Mouse (Mus musculus) kidney, adult 18-20 months (tissue): ENCODE results near the gene Tcf3.

Experiments
- DNase-seq: peaks from one replicate; pipeline ENCODE4 v3.0.0; 2021

The Tcf3 gene

DNA sequence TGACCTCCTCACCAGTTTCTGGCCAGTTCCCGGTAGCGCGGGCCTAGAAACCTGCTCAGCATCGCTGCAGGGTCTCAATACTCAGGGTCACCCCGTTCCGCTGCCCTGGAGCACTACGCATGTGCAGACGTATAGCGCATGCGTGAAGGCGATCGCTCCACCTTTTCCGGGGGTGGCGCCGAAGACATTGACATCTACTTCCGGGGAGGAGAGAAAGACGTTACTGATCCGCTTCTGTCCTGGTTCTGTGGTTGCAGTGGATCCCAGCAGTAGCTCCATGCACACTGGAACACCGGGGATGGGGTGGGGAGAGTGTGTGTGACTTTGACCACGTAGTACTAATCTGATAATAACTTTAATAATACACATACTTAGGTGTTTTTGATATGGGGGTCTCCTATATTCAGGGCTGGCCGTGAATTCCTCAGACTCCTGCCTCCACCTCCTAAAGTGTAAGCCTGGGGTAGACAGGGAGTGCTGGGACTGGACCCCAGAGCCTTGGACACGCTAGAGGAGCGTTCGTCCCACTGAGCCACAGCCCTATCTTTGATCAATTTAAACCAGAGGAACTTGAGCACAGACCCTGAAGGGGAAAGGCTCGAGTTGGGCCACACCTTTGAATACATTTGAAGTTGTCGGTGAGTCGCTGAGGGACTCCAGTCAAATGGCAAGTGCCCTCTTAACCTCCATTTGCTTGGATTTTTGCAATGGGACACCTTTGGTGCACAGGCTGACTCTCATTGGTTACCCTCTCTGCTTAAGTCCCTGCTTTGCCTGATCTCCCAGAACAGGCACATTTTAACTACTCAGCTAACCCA, 26.6 kb downstream of the Tcf3 start, which contains the start of gene Uqcr11:
Gene Uqcr11, minus strand, starts transcription at position 147 of the 818 bp plus-strand sequence.
- DNase-seq, result peak; percentile 93

DNA sequence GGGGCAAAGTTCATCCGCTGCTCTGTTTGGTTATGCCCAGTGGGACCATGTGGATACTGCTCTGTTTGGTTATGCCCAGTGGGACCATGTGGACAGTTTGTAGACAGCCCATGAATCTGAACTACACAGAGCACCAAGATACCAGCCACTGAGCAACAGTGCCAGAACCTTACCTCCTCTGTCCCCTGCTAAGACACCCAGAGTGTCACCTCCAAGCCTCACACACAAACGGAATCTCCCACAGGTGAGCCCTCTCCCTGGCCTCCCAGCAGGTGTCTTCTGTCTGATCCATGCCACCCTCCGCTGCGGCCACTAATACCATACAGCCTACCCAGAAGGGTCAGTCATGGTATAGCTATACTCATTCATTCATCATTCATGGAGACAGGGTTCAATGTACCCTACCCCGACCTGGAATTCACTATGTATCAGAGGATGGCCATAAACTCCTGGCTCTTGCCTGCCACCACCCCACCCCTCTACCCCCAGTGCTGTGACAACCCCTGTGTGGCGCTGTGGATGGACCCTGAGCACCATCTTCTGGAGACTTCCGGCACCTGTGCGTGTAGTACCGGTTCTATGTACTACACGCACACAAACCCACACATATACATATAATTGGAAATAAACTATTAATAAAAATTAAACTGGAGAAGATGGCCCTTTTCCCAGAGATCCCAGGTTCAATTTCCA, 27.8 kb downstream of the Tcf3 start:
- DNase-seq, result no peak

DNA sequence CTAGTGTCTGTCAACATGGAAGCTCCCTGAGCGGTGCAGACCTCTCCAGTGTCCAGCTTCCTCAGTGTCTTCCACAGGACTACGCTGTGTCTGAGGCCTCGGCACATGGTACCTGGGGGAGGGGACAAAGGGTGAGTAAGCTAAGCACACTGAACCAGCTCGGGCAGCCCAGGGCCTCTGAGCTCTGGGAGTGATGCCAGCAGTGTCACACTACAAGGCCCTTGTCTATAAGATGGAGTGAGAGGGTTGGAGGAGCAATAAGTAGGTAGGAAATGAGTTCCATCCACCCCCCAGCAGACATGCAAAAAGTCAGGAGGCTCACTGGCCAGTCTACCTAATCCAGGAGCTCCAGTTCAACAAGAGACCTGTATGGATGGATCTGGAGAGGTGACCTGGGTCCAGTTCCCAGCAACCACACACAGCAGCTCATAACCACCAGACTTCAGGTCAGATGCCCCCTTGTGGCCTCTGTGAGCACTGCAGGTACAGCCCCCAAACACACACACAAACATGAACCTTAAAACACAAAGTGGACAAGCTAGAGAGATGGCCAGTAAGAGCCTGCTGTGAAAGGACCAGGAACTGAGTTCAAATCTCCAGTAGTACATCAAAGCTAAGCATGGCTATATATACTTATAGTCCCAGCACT, 30.3 kb downstream of the Tcf3 start:
- DNase-seq, result no peak

DNA sequence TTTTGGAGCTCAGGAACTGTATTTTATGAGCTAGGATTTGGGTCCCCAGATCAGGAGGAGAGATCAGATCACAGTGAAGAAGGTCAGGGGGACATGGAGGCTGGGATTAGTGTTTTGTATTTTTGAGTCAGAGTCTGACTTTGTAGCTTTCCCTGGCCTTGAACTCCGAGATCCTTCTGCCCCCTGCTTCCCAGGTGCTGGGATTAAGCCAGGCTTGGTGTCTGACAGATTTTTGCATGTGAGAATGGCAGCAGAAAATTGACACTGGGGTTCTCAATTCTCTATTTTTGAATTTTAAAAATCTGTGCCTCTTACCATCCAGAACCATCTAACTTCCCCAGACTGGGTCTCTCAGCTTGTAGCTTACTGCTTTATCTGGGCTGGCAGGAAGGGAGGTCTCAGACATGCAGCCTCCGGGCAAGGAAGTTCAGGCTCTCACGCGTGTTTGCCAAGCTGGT, 32.7 kb downstream of the Tcf3 start:
- DNase-seq, result no peak

DNA sequence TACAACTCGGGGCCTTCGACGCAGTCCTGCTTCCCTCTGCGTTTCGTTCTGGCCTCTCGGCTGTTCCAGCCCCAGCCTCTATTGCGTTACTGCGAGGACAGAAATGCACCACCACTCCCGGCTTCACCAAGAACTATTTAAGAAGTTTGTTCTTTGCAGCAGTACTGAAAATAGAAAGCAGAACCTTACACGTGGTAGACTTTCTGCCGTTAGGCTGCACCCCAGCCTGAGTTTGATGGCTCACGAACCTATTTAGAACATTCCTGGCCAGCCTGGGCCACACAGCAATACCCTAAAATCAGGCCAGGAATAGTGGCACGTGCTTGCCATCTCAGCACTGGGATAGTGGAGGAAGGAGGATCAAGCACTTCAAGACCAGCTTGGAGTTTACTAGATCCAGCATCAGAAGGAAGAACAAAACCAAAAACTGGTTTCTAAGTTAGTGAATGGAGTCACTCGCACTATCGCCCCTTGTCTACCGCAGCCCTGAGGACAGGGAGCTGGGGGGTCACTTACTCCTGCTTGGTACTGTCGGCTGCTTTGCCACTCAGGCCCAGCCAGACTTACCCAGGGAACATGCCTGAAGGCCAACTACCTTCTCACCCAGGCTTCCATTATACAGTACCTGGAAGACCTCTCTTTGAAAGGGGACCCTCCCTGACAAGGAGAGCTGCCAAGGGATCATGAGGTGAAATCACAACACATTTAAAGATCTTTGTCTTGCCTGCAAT, 33.3 kb downstream of the Tcf3 start:
- no peak for DNase-seq

DNA sequence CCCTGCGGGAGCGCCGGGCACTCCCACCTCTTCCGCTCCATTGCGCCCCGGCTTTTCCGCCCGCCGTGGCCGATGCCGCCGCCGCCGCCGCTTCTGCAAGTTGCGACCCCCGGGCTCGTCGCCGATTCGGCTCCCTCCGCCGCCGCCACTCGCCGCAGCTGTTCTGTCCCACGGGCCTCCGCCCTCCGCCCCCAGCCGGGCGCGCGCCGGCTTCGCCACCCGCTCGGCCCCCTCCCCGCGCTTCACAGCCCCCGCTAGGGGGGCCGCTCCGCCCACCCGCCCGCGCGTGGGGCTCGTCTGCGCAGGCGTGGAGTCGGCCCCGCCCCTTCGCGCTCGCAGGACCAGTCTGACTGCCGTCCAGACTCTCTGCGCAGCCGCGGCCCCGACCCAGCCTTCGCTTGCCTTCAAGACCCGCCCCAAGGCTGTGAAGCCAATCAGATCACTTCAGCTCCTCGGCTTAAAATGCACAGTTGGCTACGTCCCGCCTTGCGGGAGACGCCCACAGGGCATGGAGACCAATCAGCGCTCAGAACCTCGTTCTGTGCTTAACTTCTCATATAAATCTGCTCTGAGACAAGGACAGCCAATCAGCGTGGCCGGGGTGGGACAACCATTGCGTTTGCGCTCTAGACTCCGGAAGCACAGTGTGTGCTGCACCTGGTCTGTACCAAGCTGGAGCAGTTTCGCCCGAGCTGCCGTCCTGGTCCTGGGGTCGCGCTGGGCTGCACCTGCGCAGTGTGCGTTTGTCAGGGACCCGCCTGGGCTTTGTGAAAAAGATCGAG, 34.1 kb downstream of the Tcf3 start, which contains the start of gene Mbd3:
Gene Mbd3, minus strand, starts transcription at position 360 of the 782 bp plus-strand sequence.
- DNase-seq, result peak; percentile 99

DNA sequence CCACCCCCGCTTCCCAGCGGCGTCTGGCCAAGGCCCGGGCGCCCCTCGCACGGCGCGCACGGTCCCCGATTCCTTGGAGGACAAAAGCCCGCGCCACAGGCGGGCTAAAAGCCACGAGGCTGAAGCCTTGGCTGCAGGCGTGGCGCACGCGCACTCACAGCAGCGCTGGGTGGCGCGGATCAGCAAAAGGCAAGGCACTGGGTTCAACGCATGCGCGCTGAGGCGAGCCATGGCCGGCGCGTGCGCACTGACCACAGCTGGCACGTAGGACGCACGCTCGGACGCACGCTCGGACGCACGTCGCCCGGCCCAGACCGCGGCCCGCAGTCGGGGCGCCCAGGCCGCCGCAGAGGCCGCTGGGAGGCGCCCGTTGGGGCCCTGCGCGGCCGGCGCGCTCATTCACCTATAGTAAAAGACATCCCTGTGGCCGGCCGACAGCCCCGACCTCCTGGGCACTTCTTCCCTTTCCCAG, 34.7 kb downstream of the Tcf3 start:
- DNase-seq, result peak; percentile 97

DNA sequence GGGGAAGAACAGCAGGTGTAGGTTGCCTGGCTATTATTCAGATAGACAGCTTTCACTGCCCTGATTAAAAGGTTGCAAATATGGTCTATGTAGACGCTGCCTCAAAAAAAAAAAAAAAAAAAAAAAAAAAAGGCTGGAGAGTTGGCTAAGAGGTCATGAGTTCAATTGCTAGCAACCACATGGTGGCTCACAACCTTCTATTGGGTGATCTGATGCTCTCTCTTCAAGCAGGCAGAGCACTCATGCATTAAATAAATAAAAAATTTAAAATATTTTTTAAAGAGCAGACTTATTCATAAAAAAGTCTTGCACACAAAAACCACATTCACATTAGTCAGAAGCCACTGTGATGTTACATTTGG, 35.3 kb downstream of the Tcf3 start:
- no peak for DNase-seq

DNA sequence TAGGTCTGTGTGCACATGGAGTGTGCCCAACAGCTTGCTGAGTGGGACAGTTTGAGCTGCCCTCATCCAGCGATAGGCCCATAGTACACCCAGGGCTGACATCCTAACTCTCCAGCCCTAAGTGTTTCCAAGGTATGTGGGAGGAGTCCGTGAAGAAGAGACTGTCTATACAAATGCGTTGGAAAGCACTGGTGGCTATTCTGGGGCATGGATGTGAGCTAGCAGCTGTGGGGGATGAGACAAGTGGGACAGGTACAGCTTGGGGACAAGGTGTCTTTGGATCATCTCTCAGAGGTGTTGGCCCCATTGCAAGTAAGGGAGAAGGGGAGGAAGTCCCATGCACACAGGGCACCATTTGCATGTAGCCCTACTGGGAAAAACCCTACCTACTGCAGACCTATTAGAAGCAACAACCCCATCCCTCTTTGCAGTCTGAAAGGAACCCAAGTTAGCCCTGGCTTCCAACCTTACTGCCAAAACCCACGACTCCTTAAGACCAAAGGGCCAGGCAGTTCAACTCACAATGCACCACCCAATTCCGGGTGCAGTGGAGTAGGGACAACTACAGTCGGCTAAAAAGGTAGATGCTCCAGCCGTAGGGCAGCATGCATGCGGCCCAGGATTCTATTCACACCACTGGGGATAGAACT, 35.8 kb downstream of the Tcf3 start:
- no peak for DNase-seq

DNA sequence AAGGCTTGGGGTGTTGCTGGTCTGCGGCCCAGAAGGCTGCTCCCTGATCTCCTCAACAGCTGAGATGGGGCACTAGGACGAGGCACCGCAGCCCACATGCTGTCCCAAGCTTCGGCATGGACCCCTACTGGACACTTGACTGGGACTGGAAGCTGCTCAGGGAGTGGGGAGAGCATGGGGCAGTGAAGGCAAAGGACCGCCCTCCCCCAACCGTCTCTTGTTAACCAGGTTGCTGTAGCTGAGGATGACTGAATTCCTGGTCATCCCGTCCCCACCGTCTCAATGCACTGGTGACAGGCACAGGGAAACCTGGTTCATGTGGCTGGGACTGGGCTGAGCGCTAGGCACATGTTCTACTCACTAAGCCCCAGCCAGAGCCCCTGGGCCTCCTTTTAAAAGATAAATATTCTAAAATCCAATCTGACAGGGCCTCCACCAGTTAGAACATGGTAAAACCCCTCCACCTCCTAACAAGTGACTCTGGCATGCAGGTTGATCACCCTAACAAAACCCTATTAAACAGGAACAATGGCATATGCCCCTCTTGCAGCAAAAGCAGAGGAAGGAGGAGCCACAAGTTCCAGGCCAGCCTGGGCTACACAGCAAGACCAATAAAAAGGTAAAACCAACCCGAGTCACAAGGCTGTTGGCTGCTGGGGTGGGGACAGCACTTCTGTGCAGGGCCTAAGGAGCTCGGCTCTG, 36.5 kb downstream of the Tcf3 start:
- DNase-seq, result no peak

DNA sequence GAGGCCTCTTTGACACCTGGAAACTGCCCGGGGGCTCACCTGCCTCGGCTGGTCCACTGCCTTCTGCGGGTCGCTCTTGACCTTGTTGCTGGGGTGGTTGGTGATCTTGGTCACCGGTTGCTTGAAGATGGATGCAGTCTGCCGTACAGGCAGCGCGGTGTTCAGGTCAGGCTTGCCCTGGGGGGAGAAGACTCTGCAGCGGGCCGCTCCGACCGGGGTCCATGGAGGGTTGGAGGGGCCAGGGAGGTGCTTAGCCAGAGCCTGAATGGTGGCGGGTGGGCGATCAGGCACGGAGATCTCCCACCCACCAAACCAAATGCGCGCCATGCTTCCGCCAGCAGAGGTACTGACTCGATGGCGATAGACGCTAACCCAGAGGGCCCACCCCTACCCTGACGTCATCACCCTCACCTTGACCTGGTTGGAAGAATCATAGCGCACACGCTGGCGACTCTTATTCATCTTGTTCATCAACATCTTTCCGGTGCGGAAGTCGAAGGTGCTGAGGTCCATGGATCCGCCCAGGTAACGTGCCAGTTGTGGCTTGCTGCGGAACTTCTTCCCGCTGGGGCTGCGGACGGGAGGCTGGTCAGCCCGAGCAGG, 38.3 kb downstream of the Tcf3 start:
- no peak for DNase-seq

DNA sequence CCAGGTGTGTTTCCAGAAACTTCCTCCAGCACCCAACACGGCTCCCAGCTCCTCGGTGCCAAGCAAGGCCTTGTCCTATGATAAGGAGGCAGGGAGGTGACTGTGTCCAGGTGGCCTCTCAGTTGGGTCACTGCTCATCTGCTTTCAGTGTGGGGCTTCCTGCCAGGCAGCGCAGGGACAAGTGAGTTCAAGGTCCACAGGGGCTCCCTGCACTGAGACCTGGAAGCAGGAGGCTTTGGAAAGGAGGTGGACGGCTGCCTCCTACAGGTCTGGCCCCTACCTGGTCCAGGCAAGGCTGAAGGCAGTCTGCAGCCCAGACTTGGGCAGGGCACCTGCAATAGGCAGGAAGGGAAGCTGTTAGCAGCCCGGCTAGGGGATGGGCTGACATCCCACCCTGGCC, 40.8 kb downstream of the Tcf3 start:
- DNase-seq, result peak; percentile 54

DNA sequence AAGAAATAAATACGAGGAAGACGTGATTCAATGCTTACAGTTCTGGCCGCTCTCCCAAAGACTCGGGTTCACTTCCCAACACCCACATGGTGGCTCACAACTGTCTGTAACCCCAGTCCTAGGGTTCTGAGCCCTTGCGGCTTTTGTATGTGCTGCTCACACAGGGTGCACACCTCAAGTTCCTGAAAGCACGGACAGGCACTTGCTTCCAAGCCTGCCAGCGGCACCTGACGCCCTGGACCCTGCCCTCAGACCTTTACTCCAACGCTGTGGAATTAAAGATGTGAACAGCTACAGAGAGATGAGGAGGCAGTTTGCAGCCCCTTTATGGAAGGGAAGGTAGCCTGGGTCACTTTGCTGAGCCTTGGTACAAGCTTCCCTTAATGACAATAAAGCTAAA, 42.8 kb downstream of the Tcf3 start:
- DNase-seq, result peak; percentile 51

DNA sequence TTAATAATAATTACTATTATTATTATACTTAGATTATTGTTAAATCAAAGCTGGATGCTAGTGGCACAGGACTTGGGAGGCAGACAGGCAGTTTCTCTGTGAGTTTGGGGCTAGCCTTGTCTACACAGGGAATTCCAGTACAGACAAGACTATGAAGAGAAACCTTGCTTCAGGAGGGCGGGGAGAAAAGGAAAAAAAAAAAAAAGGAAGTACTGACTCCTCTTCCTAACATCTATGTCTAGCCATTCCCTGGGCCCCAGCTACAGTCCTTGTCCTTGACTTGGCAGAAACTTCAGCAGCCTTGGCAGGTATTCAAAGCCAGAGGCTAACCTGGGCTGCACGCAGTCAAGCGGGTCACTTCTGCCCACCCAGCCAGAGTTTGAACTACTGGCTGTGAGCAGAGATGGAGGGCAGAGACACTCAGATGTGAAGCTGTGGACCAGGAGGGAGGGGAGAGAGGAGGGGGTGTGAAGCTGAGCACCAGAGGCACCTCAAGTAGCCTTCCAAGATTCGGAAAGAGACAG, 44.2 kb downstream of the Tcf3 start:
- DNase-seq, result no peak

DNA sequence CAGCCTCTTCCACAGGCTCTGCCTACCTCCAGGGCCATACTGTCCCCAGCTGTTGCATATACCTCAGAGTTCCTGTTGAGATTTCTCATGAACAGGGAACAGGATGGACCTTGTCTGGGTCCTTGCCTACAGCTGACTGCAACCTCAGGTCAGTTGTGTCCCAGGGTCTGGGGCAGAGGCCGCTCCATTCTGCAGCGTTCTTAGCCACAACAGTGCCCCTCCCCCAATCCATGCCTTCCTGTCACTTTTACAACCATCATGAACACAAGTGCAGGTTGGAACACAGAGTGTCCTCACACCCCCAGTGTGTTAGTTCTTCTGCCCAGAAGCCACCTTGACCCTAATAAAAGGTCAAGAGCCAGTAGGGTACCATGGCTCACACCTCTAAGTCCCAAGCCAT, 44.7 kb downstream of the Tcf3 start:
- no peak for DNase-seq

DNA sequence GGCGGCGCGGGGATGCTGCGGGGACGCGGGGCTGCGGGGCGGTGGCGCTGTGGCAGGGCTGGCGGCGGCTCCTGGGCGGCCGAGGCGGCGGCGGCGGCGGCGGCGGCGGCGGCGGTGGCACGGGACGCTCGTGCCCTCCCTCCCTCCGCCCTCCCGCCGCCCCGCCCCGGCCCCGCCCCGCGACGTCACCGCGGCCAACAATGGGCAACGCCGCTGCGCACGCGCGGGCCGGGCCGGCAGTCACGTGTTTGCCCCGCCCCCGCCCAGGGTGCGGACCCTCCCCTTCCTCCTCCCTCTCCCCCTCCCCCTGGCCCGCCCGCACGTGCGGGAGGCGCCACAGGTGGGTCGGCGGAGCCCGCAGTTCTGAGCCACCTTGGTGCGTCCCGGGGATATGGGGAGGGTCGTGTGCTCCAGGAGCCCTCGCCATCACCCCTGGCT, 45.9 kb downstream of the Tcf3 start, which contains the start of gene Mex3d:
Gene Mex3d, minus strand, starts transcription at position 138 of the 438 bp plus-strand sequence.
- DNase-seq, result peak; percentile 87

DNA sequence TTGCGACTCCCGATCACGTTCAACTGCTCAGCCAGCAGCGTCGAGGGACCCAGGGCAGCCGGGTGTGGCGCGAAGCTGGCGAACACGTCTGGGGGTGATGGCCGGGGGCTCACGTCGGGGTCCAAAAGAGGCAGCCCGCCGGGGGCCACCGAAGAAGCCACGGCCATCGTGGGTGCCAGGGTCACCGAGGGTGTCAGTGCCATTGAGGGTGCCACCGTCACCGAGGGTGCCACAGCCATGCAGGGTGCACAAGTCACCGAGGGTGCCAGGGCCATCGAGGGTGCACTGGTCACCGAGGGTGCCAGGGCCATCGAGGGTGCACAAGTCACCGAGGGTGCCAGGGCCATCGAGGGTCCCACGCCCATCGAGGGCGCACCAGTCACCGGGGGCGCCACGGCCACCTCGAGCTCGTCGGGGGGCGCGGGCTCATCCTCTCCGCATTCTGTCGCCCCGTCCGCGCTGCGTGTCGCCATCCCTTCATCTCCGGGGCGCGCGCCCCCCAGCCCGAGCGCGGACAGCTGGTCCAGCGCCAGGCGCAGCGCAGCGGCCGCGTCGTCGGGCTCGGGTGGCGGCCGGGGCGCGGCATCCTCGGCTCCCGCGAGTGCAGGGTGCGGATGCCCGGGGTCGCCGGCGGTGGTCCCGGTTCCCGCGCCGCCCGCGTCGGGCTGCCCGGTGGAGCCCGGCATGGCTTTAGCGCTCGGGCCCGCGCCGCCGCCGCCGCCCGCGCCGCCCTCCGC, 46.5 kb downstream of the Tcf3 start:
- no peak for DNase-seq

DNA sequence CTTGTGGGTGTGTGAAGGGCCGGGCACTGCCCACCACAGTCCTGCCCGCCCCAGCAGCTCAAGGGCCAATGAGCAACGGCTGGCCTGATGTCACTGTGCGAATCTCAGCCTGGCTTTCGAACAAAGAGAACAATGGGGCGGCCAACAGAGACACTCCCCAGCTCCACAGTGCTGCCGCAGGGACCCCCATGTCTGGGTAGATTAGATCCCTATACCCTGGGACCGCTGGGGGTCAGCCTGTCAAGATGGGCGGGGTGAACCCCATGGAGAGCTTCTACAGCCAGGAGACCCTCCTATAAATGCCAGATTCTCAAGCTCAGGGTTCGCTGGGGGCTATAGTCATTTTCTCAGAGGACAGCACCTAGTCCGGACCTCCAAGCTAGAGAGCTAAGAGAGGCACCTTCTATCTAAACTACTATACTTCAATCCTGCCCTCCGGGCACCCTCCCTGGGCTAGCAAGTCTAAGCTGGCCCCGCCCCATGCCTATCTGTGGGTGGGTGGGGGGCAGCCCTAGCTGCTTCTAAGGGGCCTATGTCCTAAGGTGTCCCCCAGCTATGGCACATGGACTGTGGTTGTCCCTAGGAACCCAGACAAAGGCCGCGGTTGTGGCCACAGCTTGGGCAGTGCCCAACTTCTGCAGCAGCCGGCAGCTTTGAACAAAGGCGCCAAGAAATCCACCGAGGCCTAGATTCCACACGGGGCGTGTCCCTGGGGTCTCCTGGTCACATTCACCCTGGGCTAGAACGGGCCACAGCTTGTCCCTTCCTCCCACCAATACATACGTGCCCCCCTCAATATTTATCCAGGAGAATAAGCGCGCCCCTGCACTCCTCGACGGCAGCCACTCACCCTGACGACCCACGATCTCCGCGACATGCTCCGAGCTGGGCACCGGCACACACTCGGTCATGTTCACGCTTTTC, 47.4 kb downstream of the Tcf3 start:
- DNase-seq, result no peak
